Mouse (Mus musculus) left cerebral cortex, adult 9 months (tissue): ENCODE measurements at regions not wholly inside any gene's neighbourhood (a gene's known extent, or its start where the extent isn't known, plus 50 kb on each side); places are given as distances from the start of the nearest gene placed in this dataset.

Experiments used
- DNase-seq, 2 experiments: peaks; one replicate each; pipeline ENCODE4 v3.0.0; 2022; ENCODE audit warnings: low spot score in 2 of 2

GRCm38 (mm10) chr1:69212896-69213500 is 105.1 kb upstream of the Erbb4 start:
- no peak for DNase-seq

DNA sequence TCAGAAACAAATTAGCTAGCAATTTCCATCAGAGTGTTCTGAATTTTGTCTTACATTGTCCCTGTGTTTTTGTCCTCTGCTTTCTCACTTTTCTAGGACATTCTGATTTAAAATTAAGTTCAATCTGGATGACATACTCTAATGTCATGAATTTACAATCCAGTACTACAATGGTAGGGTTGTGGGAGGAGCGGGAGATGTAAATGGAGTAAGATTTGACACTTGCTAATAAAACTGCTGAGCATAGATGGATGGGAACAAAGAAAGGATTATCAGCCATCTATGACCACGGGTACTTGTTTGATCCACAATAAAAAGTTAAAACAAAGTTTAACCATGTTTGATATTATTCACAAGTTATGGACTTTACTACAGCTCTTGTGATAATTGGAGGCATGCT is 94.9 kb upstream of the Erbb4 start:
- no peak for DNase-seq

DNA sequence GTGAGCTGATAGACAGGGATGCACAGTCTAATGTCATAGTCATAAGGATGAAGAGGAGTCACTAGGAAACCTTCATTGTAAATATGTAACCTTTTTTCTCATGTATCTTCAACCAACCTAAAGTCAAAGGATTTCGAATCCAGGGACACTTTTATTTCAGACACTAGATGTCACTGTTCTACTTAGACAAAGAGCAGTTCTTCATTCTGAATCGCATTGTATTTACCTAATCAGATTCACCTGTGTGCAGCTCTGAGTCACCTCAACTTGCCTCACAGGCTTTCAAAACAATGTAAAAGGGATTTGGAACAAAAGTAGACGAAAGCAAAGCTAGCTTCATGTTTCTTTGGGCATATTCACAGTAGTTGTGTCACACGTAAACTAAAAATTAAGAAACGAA is 57.3 kb upstream of the Erbb4 start:
- DNase-seq: no peak
